Mouse (Mus musculus): Measurements from ENCODE around the gene Ly6g5c.

Ly6g5c gene

GRCm38 (mm10) chr17:35108097-35108496 lies at the start of gene Ly6g5c:
TSS of gene Ly6g5c (plus strand) at chr17:35108279.
- in situ Hi-C loops (cut with MboI, MseI) = loop anchor here (25.0 kb wide), 1 partner anchor 471 kb away; the partner anchor contains the start of genes Atf6b, Fkbpl, Ppt2 and Prrt1

GRCm38 (mm10) chr17:35058316-35058715 lies 49.8 kb upstream of the Ly6g5c start:
- in situ Hi-C loops (cut with MboI, MseI) = no loop called here

GRCm38 (mm10) chr17:35058911-35059892 lies 48.9 kb upstream of the Ly6g5c start, which contains the start of gene Ddah2:
TSS of gene Ddah2 (plus strand) at chr17:35059035.
- in situ Hi-C loops (cut with MboI, MseI) = no loop called here

- in situ Hi-C loops (cut with MboI, MseI) = loop anchor here (5.0 kb wide), 1 partner anchor 38 kb away; no protein-coding TSS in a partner anchor
Observed at GRCm38 (mm10) chr17:35060071-35060470, 48.0 kb upstream of the Ly6g5c start.

GRCm38 (mm10) chr17:35060737-35061297 lies 47.3 kb upstream of the Ly6g5c start:
- in situ Hi-C loops (cut with MboI, MseI) = loop anchor here (5.0 kb wide), 1 partner anchor 39 kb away; no protein-coding TSS in a partner anchor

GRCm38 (mm10) chr17:35061299-35061698 lies 46.8 kb upstream of the Ly6g5c start:
- in situ Hi-C loops (cut with MboI, MseI) = loop anchor here (5.0 kb wide), 1 partner anchor 39 kb away; no protein-coding TSS in a partner anchor

- in situ Hi-C loops (cut with MboI, MseI) = loop anchor here (5.0 kb wide), 1 partner anchor 41 kb away; no protein-coding TSS in a partner anchor
Observed at GRCm38 (mm10) chr17:35063466-35063865, 44.6 kb upstream of the Ly6g5c start.

GRCm38 (mm10) chr17:35064378-35064877 lies 43.7 kb upstream of the Ly6g5c start:
- in situ Hi-C loops (cut with MboI, MseI) = loop anchor here (5.0 kb wide), 1 partner anchor 42 kb away; no protein-coding TSS in a partner anchor

GRCm38 (mm10) chr17:35064951-35065947 lies 42.8 kb upstream of the Ly6g5c start, which contains the start of gene Ly6g6c:
TSS of gene Ly6g6c (plus strand) at chr17:35065388.
- in situ Hi-C loops (cut with MboI, MseI) = loop anchor here (5.0 kb wide), 1 partner anchor 43 kb away; no protein-coding TSS in a partner anchor

- in situ Hi-C loops (cut with MboI, MseI) = no loop called here
Observed at GRCm38 (mm10) chr17:35066084-35066483, 42.0 kb upstream of the Ly6g5c start, which contains the start of gene Mpig6b. TSS of gene Mpig6b (minus strand) at chr17:35066184.

- in situ Hi-C loops (cut with MboI, MseI) = no loop called here
Observed at GRCm38 (mm10) chr17:35068213-35068914, 39.7 kb upstream of the Ly6g5c start.

- in situ Hi-C loops (cut with MboI, MseI) = no loop called here
Observed at GRCm38 (mm10) chr17:35070556-35071229, 37.4 kb upstream of the Ly6g5c start.

GRCm38 (mm10) chr17:35071454-35071853 lies 36.6 kb upstream of the Ly6g5c start:
- in situ Hi-C loops (cut with MboI, MseI) = no loop called here

- in situ Hi-C loops (cut with MboI, MseI) = no loop called here
Observed at GRCm38 (mm10) chr17:35074097-35074496, 34.0 kb upstream of the Ly6g5c start.

- in situ Hi-C loops (cut with MboI, MseI) = no loop called here
Observed at GRCm38 (mm10) chr17:35076507-35077176, 31.4 kb upstream of the Ly6g5c start, which contains the start of gene Ly6g6e. TSS of gene Ly6g6e (plus strand) at chr17:35076902.

- in situ Hi-C loops (cut with MboI, MseI) = no loop called here
Observed at GRCm38 (mm10) chr17:35077285-35077684, 30.8 kb upstream of the Ly6g5c start.

- in situ Hi-C loops (cut with MboI, MseI) = no loop called here
Observed at GRCm38 (mm10) chr17:35077786-35078233, 30.3 kb upstream of the Ly6g5c start, which contains the start of gene Ly6g6d. TSS of gene Ly6g6d (minus strand) at chr17:35078065.

GRCm38 (mm10) chr17:35079778-35080177 lies 28.3 kb upstream of the Ly6g5c start:
- in situ Hi-C loops (cut with MboI, MseI) = no loop called here

Data from T-helper 1 cell (primary cell).